Mouse (Mus musculus): ENCODE measurements around the gene Lct. TPM values are rescaled to one million over a fixed set of nuclear protein-coding genes. Genes with fewer than 3 reads are reported as not detected.

Gene Lct
- polyA plus RNA-seq, 1 experiment = 0.06 TPM

DNA sequence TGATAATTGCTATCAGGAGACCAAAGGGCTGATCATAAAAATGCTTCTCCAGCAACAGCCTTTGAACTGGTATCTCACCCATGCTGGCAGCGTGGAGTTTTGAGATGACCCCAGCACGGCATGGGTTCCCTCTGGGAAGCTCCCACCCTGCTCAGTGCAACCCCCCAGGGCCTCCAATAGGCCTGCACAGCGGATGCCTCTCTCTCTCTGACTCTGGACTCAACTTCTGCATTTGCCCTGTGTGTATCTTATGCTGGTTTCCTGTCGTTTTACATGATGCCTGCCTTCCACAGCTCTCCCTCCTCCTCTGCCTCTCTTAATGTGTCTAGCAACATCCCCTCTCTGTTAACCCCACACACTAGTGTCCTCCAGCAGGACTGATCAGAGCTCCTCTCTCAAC lies 13.5 kb downstream of the Lct start:
- H3K4me3 ChIP-seq (ENCODE audit: insufficient read depth, poor library complexity, severe bottlenecking) = no peak overlapping the region
- no peaks in the 10 kb centered on the region for H3K79me2 ChIP-seq (ENCODE audit: control insufficient read depth, insufficient read depth)
- H3K36me3 ChIP-seq (ENCODE audit: control insufficient read depth, insufficient read depth) = no peaks in the 10 kb centered on the region
- TF ChIP-seq MYOG (IDR thresholded peaks at IDR 0.05; ENCODE audit: control insufficient read depth, extremely low read depth, insufficient read length) (no peak), FOSL1 (IDR thresholded peaks at IDR 0.05; ENCODE audit: insufficient read depth, low read length, poor library complexity, severe bottlenecking) (no peak), CTCF (IDR thresholded peaks at IDR 0.05; ENCODE audit: control insufficient read depth, insufficient read depth, insufficient read length) (no peak), MYOD1 (IDR thresholded peaks at IDR 0.05; ENCODE audit: control insufficient read depth, insufficient read length, low read depth) (no peak), MAX (IDR thresholded peaks at IDR 0.05) (no peak), USF1 (IDR thresholded peaks at IDR 0.05; ENCODE audit: low read depth) (no peak), CEBPB (IDR thresholded peaks at IDR 0.05; ENCODE audit: low read depth) (no peak)
- no peaks in the 10 kb centered on the region for H3K79me3 ChIP-seq (ENCODE audit: low read depth)
- no peak overlapping the region for H3ac ChIP-seq (ENCODE audit: control insufficient read depth, insufficient read length, low read depth)
- H3K27me3 ChIP-seq (ENCODE audit: control insufficient read depth, insufficient read depth, insufficient read length) = no peaks in the 10 kb centered on the region

DNA sequence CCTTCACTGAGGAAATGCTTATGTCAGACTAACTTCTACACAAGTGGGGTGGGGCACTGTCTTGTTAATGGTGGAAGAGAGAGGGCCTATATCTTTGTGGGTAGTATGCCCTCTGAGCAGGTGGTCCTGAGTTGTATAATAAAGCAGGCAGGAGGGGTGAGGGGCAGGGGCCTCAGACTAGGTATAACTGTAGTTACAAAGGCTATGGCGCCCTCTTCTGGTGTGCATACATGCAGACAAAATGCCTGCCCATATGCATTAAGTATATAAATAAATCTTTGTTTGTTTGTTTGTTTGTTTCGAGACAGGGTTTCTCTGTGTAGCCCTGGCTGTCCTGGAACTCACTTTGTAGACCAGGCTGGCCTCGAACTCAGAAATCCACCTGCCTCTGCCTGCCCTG lies 19.1 kb downstream of the Lct start:
- TF ChIP-seq MYOD1 (IDR thresholded peaks at IDR 0.05; ENCODE audit: control insufficient read depth, insufficient read length, low read depth) = no peak
- TF ChIP-seq FOSL1 (IDR thresholded peaks at IDR 0.05; ENCODE audit: insufficient read depth, low read length, poor library complexity, severe bottlenecking) = no peak
- TF ChIP-seq MAX (IDR thresholded peaks at IDR 0.05) = no peak
- TF ChIP-seq CEBPB (IDR thresholded peaks at IDR 0.05; ENCODE audit: low read depth) = no peak
- Histone ChIP-seq H3K79me3 (ENCODE audit: low read depth) (no peaks in the 10 kb centered on the region), H3K79me2 (ENCODE audit: control insufficient read depth, insufficient read depth) (no peaks in the 10 kb centered on the region), H3ac (ENCODE audit: control insufficient read depth, insufficient read length, low read depth) (no peak overlapping the region), H3K27me3 (ENCODE audit: control insufficient read depth, insufficient read depth, insufficient read length) (no peaks in the 10 kb centered on the region), H3K4me3 (ENCODE audit: insufficient read depth, poor library complexity, severe bottlenecking) (no peak overlapping the region), H3K36me3 (ENCODE audit: control insufficient read depth, insufficient read depth) (no peaks in the 10 kb centered on the region)

- Histone ChIP-seq H3ac (ENCODE audit: control insufficient read depth, insufficient read length, low read depth) (no peak overlapping the region), H3K4me3 (ENCODE audit: insufficient read depth, poor library complexity, severe bottlenecking) (no peak overlapping the region), H3K79me2 (ENCODE audit: control insufficient read depth, insufficient read depth) (no peaks in the 10 kb centered on the region), H3K36me3 (ENCODE audit: control insufficient read depth, insufficient read depth) (no peaks in the 10 kb centered on the region), H3K79me3 (ENCODE audit: low read depth) (no peaks in the 10 kb centered on the region), H3K27me3 (ENCODE audit: control insufficient read depth, insufficient read depth, insufficient read length) (no peaks in the 10 kb centered on the region)
- no peak for TF ChIP-seq FOSL1 (IDR thresholded peaks at IDR 0.05; ENCODE audit: insufficient read depth, low read length, poor library complexity, severe bottlenecking)
Measured at GRCm38 (mm10) chr1:128303900-128304299, 24.2 kb downstream of the Lct start.

- Histone ChIP-seq H3K36me3 (ENCODE audit: control insufficient read depth, insufficient read depth) (no peaks in the 10 kb centered on the region), H3K79me3 (ENCODE audit: low read depth) (no peaks in the 10 kb centered on the region), H3K27me3 (ENCODE audit: control insufficient read depth, insufficient read depth, insufficient read length) (no peaks in the 10 kb centered on the region), H3ac (ENCODE audit: control insufficient read depth, insufficient read length, low read depth) (no peak overlapping the region), H3K79me2 (ENCODE audit: control insufficient read depth, insufficient read depth) (no peaks in the 10 kb centered on the region), H3K4me3 (ENCODE audit: insufficient read depth, poor library complexity, severe bottlenecking) (no peak overlapping the region)
- no peak for TF ChIP-seq MAX (IDR thresholded peaks at IDR 0.05)
- no peak for TF ChIP-seq CTCF (IDR thresholded peaks at IDR 0.05; ENCODE audit: control insufficient read depth, insufficient read depth, insufficient read length)
- TF ChIP-seq CEBPB (IDR thresholded peaks at IDR 0.05; ENCODE audit: low read depth) = no peak
- no peak for TF ChIP-seq FOSL1 (IDR thresholded peaks at IDR 0.05; ENCODE audit: insufficient read depth, low read length, poor library complexity, severe bottlenecking)
- no peak for TF ChIP-seq MYOG (IDR thresholded peaks at IDR 0.05; ENCODE audit: control insufficient read depth, extremely low read depth, insufficient read length)
Measured at GRCm38 (mm10) chr1:128295717-128296528, 32.2 kb downstream of the Lct start.

DNA sequence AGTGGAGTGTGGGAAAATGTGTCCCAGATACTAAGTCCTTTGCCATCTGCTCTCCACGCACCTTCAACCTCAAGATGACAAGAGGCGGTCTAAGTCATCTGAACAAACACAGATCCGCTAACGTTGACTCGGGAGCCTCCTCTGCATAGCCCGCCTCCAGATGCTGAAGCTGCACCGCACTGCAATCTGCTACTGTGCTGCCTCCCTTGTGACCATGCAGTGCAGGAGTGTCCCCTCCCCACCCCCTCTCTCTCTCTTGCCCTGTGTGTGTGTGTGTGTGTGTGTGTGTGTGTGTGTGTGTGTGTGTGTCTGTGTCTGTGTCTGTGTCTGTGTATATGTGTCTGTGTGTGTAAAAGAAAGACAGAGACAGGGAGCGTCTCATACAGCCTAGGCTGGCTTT lies 32.8 kb downstream of the Lct start:
- Histone ChIP-seq H3K36me3 (ENCODE audit: control insufficient read depth, insufficient read depth) (no peaks in the 10 kb centered on the region), H3K4me3 (ENCODE audit: insufficient read depth, poor library complexity, severe bottlenecking) (no peak overlapping the region), H3K79me3 (ENCODE audit: low read depth) (no peaks in the 10 kb centered on the region), H3K27me3 (ENCODE audit: control insufficient read depth, insufficient read depth, insufficient read length) (no peaks in the 10 kb centered on the region), H3K79me2 (ENCODE audit: control insufficient read depth, insufficient read depth) (no peaks in the 10 kb centered on the region), H3ac (ENCODE audit: control insufficient read depth, insufficient read length, low read depth) (no peak overlapping the region)
- no peak for TF ChIP-seq CTCF (IDR thresholded peaks at IDR 0.05; ENCODE audit: control insufficient read depth, insufficient read depth, insufficient read length)

GRCm38 (mm10) chr1:128293524-128293923 lies 34.6 kb downstream of the Lct start:
- H3ac ChIP-seq (ENCODE audit: control insufficient read depth, insufficient read length, low read depth) = no peak overlapping the region
- H3K27me3 ChIP-seq (ENCODE audit: control insufficient read depth, insufficient read depth, insufficient read length) = no peaks in the 10 kb centered on the region
- H3K36me3 ChIP-seq (ENCODE audit: control insufficient read depth, insufficient read depth) = no peaks in the 10 kb centered on the region
- H3K79me3 ChIP-seq (ENCODE audit: low read depth) = no peaks in the 10 kb centered on the region
- H3K4me3 ChIP-seq (ENCODE audit: insufficient read depth, poor library complexity, severe bottlenecking) = no peak overlapping the region
- TF ChIP-seq MYOG (IDR thresholded peaks at IDR 0.05; ENCODE audit: control insufficient read depth, extremely low read depth, insufficient read length) (no peak), CTCF (IDR thresholded peaks at IDR 0.05; ENCODE audit: control insufficient read depth, insufficient read depth, insufficient read length) (no peak), MAX (IDR thresholded peaks at IDR 0.05) (no peak), MYOD1 (IDR thresholded peaks at IDR 0.05; ENCODE audit: control insufficient read depth, insufficient read length, low read depth) (no peak), FOSL1 (IDR thresholded peaks at IDR 0.05; ENCODE audit: insufficient read depth, low read length, poor library complexity, severe bottlenecking) (no peak), CEBPB (IDR thresholded peaks at IDR 0.05; ENCODE audit: low read depth) (no peak), USF1 (IDR thresholded peaks at IDR 0.05; ENCODE audit: low read depth) (no peak)
- no peaks in the 10 kb centered on the region for H3K79me2 ChIP-seq (ENCODE audit: control insufficient read depth, insufficient read depth)

All from C2C12 (cell line).